Mouse (Mus musculus): ENCODE results near the gene Ypel5. TPM values are rescaled to one million over a fixed set of nuclear protein-coding genes. Genes with fewer than 3 reads are reported as not detected.

Ypel5 gene
- total and polyA plus RNA-seq, 3 experiments, result 8.9 to 16.1 (median 14.3) TPM

- dilution Hi-C loops (cut with MboI; ENCODE audit: extremely low pct_ligation_motif_present, extremely low pct_unique_long_range_greater_than_20kb, low sequenced_read_pairs) (no loop called here), in situ Hi-C loops (cut with MboI; ENCODE audit: low pct_ligation_motif_present, low pct_unique_long_range_greater_than_20kb, low sequenced_read_pairs) (no loop called here)
- no peaks in the 10 kb centered on the region for H3K36me3 ChIP-seq (replicated peaks in 1 of 2; ENCODE audit: control insufficient read depth in 1 of 2, insufficient read depth in 1 of 2, low read length in 1 of 2)
- DNase-seq (ENCODE audit: extremely low read depth), result no peak
- TF ChIP-seq MAX (IDR thresholded peaks at IDR 0.05; ENCODE audit: low read length), result no peak
- TF ChIP-seq UBTF (IDR thresholded peaks at IDR 0.05; ENCODE audit: low read depth, low read length), result no peak
- TF ChIP-seq ZNF384 (IDR thresholded peaks at IDR 0.05; ENCODE audit: low read depth, low read length), result no peak
- no peak for TF ChIP-seq MXI1 (IDR thresholded peaks at IDR 0.05; ENCODE audit: low read depth, low read length)
- TF ChIP-seq GABPA (IDR thresholded peaks at IDR 0.05; ENCODE audit: insufficient replicate concordance, low read depth, low read length), result no peak
- no peak for TF ChIP-seq JUN (IDR thresholded peaks at IDR 0.05; ENCODE audit: insufficient read depth, low read depth, low read length)
- TF ChIP-seq MAFK (IDR thresholded peaks at IDR 0.05; ENCODE audit: insufficient replicate concordance, low read length), result no peak
- no peak for TF ChIP-seq KAT2A (IDR thresholded peaks at IDR 0.05; ENCODE audit: insufficient replicate concordance, low read length)
- TF ChIP-seq ETS1 (conservative IDR thresholded peaks at IDR 0.05; ENCODE audit: low read depth, low read length), result no peak
- TF ChIP-seq ZC3H11A (IDR thresholded peaks at IDR 0.05; ENCODE audit: low read depth, low read length), result no peak
- TF ChIP-seq E2F4 (IDR thresholded peaks at IDR 0.05; ENCODE audit: insufficient replicate concordance, low read depth, low read length), result no peak
- no peak for TF ChIP-seq HCFC1 (IDR thresholded peaks at IDR 0.05; ENCODE audit: low read depth, low read length)
- no peak for TF ChIP-seq NELFE (IDR thresholded peaks at IDR 0.05; ENCODE audit: low read depth, low read length)
- TF ChIP-seq EP300 (IDR thresholded peaks at IDR 0.05; ENCODE audit: low read length), result no peak
- TF ChIP-seq MEF2A (IDR thresholded peaks at IDR 0.05; ENCODE audit: borderline replicate concordance, low read depth, low read length), result no peak
- no peak for TF ChIP-seq NRF1 (IDR thresholded peaks at IDR 0.05; ENCODE audit: low read depth, low read length)
- peaks cover 0 to 8% of the 10 kb centered on the region in 2 experiments; a peak in 2 of 4 replicates for H3K4me1 ChIP-seq (ENCODE audit: control insufficient read depth in 1 of 2, insufficient read depth in 2 of 2)
- no peaks in the 10 kb centered on the region for H3K79me2 ChIP-seq (replicated peaks; ENCODE audit: control insufficient read depth, extremely low read depth, insufficient read depth, poor library complexity, severe bottlenecking)
- no peak overlapping the region for H3K4me2 ChIP-seq (ENCODE audit: insufficient read depth, low read depth, poor library complexity, severe bottlenecking)
- no peaks in the 10 kb centered on the region for H3K27me3 ChIP-seq (replicated peaks)
- H3K4me3 ChIP-seq (replicated peaks in 1 of 3; ENCODE audit: low read depth in 2 of 3, low read length in 2 of 3, poor library complexity in 1 of 3), result no peak overlapping the region
- H3K9ac ChIP-seq (ENCODE audit: insufficient read depth, low read depth), result no peak overlapping the region
- no peak overlapping the region for H3K27ac ChIP-seq (ENCODE audit: insufficient read depth, low read depth)
- no peaks in the 10 kb centered on the region for H3K9me3 ChIP-seq (replicated peaks; ENCODE audit: low read length)
Measured at GRCm38 (mm10) chr17:72897076-72897475, 60.8 kb downstream of the Ypel5 start.

GRCm38 (mm10) chr17:72897961-72898360, 61.7 kb downstream of the Ypel5 start:
- peaks cover 4 to 17% of the 10 kb centered on the region in 2 experiments for H3K4me1 ChIP-seq (ENCODE audit: control insufficient read depth in 1 of 2, insufficient read depth in 2 of 2)
- no peak for DNase-seq (ENCODE audit: extremely low read depth)
- no peaks in the 10 kb centered on the region for H3K79me2 ChIP-seq (replicated peaks; ENCODE audit: control insufficient read depth, extremely low read depth, insufficient read depth, poor library complexity, severe bottlenecking)
- TF ChIP-seq SMC3 (IDR thresholded peaks at IDR 0.05; ENCODE audit: low read depth, low read length) (no peak), ZKSCAN1 (IDR thresholded peaks at IDR 0.05; ENCODE audit: borderline replicate concordance, low read depth, low read length) (no peak), MAFK (IDR thresholded peaks at IDR 0.05; ENCODE audit: insufficient replicate concordance, low read length) (no peak)
- H3K36me3 ChIP-seq (replicated peaks in 1 of 2; ENCODE audit: control insufficient read depth in 1 of 2, insufficient read depth in 1 of 2, low read length in 1 of 2), result no peaks in the 10 kb centered on the region
- no peak overlapping the region for H3K4me2 ChIP-seq (ENCODE audit: insufficient read depth, low read depth, poor library complexity, severe bottlenecking)
- H3K27ac ChIP-seq (ENCODE audit: insufficient read depth, low read depth), result no peak overlapping the region
- no peak overlapping the region for H3K9ac ChIP-seq (ENCODE audit: insufficient read depth, low read depth)
- dilution Hi-C loops (cut with MboI; ENCODE audit: extremely low pct_ligation_motif_present, extremely low pct_unique_long_range_greater_than_20kb, low sequenced_read_pairs), result no loop called here
- H3K9me3 ChIP-seq (replicated peaks; ENCODE audit: low read length), result no peaks in the 10 kb centered on the region
- H3K27me3 ChIP-seq (replicated peaks), result no peaks in the 10 kb centered on the region
- H3K4me3 ChIP-seq (replicated peaks in 1 of 3; ENCODE audit: low read depth in 2 of 3, low read length in 2 of 3, poor library complexity in 1 of 3), result no peak overlapping the region
- in situ Hi-C loops (cut with MboI; ENCODE audit: low pct_ligation_motif_present, low pct_unique_long_range_greater_than_20kb, low sequenced_read_pairs), result no loop called here
